Mouse (Mus musculus): ENCODE data around the gene Zfp280b. TPM values are rescaled to one million over a fixed set of nuclear protein-coding genes. Genes with fewer than 3 reads are reported as not detected.

Gene Zfp280b
- polyA plus RNA-seq, 1 experiment from 2014 or later: 28.8 TPM

DNA sequence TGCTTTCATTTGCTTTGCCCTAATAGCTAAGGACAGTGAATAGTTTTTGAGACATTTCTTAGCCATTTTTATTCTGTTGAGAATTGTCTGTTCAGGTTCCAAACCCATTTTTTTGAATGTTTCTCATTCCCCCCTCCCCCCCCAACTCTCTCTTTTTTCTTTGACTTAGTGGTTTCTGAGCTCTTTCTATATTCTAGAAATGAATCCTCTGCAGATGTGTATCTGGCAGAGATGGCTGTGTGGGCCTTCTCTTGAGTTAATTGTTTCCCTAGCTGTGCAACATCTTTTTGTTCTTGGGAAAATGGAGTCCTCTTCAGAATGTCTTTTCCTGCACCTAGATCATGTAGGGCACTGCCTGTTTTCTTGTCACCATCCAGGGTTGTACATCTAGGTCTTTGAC is 2.8 kb downstream of the Zfp280b start:
- Histone ChIP-seq H3K9ac (ENCODE audit: low read length) (no peak overlapping the region), H3K27me3 (ENCODE audit: control insufficient read depth, insufficient read depth, low read length) (no peaks in the 10 kb centered on the region), H3K27ac (ENCODE audit: low read depth, low read length) (no peak overlapping the region), H3K4me1 (ENCODE audit: control insufficient read depth, insufficient read depth, low read length) (peaks cover 5% of the 10 kb centered on the region), H3K4me3 (ENCODE audit: low read depth, low read length) (no peak overlapping the region), H3K9me3 (ENCODE audit: control insufficient read depth, low read length) (no peaks in the 10 kb centered on the region), H3K36me3 (ENCODE audit: control insufficient read depth, insufficient read depth, low read length) (peaks cover 18% of the 10 kb centered on the region), H3K4me2 (ENCODE audit: low read depth) (no peak overlapping the region)
- ATAC-seq (ENCODE audit: insufficient read depth, low FRiP score, low TSS enrichment): no peak
- DNase-seq (ENCODE audit: low spot score): no peak

DNA sequence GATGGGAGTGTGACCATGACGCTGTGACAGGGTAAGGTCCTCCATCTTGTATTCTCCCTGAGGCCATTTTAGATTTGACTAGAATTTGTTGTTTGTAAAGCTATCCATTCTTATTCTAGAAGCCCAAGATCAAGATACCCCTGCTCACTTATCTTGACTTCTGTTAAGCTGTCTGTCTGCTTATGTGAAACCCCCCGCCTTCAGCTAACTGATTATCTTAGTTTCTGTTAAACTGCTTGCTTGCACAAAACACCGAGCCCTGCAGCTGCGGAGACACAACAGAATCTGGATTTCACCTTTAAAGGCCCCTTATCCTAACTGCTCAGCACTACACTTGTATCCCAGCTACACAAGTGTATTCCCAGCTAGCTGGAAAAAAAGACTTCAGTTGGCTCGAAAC is 4.5 kb downstream of the Zfp280b start:
- Histone ChIP-seq H3K4me2 (ENCODE audit: low read depth) (no peak overlapping the region), H3K4me3 (ENCODE audit: low read depth, low read length) (no peak overlapping the region)

GRCm38 (mm10) chr10:76045343-76045742 is 12.9 kb downstream of the Zfp280b start:
- Histone ChIP-seq H3K27ac (ENCODE audit: low read depth, low read length) (no peak overlapping the region), H3K4me1 (ENCODE audit: control insufficient read depth, insufficient read depth, low read length) (no peaks in the 10 kb centered on the region), H3K9me3 (ENCODE audit: control insufficient read depth, low read length) (no peaks in the 10 kb centered on the region), H3K9ac (ENCODE audit: low read length) (no peak overlapping the region), H3K36me3 (ENCODE audit: control insufficient read depth, insufficient read depth, low read length) (peaks cover 4% of the 10 kb centered on the region), H3K4me3 (ENCODE audit: low read depth, low read length) (no peak overlapping the region), H3K4me2 (ENCODE audit: low read depth) (no peak overlapping the region), H3K27me3 (ENCODE audit: control insufficient read depth, insufficient read depth, low read length) (no peaks in the 10 kb centered on the region)
- no peak for DNase-seq (ENCODE audit: low spot score)
- ATAC-seq (ENCODE audit: insufficient read depth, low FRiP score, low TSS enrichment): no peak
- 46% methylated on average over 5 of the region's 5 CpGs for WGBS

More for the DNA sequence above, 4.5 kb downstream of the Zfp280b start:
- Histone ChIP-seq H3K27ac (ENCODE audit: low read depth, low read length) (no peak overlapping the region), H3K36me3 (ENCODE audit: control insufficient read depth, insufficient read depth, low read length) (peaks cover 22% of the 10 kb centered on the region), H3K9ac (ENCODE audit: low read length) (no peak overlapping the region), H3K9me3 (ENCODE audit: control insufficient read depth, low read length) (no peaks in the 10 kb centered on the region), H3K4me1 (ENCODE audit: control insufficient read depth, insufficient read depth, low read length) (peaks cover 5% of the 10 kb centered on the region), H3K27me3 (ENCODE audit: control insufficient read depth, insufficient read depth, low read length) (no peaks in the 10 kb centered on the region)
- WGBS: 97% methylated on average over 5 of the region's 5 CpGs
- ATAC-seq (ENCODE audit: insufficient read depth, low FRiP score, low TSS enrichment): no peak
- DNase-seq (ENCODE audit: low spot score): no peak

GRCm38 (mm10) chr10:76046754-76047153 is 14.3 kb downstream of the Zfp280b start:
- H3K27ac ChIP-seq (ENCODE audit: low read depth, low read length): no peak overlapping the region
- no peak overlapping the region for H3K4me2 ChIP-seq (ENCODE audit: low read depth)
- no peaks in the 10 kb centered on the region; the same call in 1 of the 2 replicates for H3K36me3 ChIP-seq (ENCODE audit: control insufficient read depth, insufficient read depth, low read length)
- ATAC-seq (ENCODE audit: insufficient read depth, low FRiP score, low TSS enrichment) (no peak), DNase-seq (ENCODE audit: low spot score) (no peak)
- no peaks in the 10 kb centered on the region for H3K4me1 ChIP-seq (ENCODE audit: control insufficient read depth, insufficient read depth, low read length)
- 59% methylated on average over 1 of the region's 1 CpGs for WGBS
- H3K9me3 ChIP-seq (ENCODE audit: control insufficient read depth, low read length): no peaks in the 10 kb centered on the region
- H3K27me3 ChIP-seq (ENCODE audit: control insufficient read depth, insufficient read depth, low read length): no peaks in the 10 kb centered on the region
- no peak overlapping the region for H3K9ac ChIP-seq (ENCODE audit: low read length)
- H3K4me3 ChIP-seq (ENCODE audit: low read depth, low read length): no peak overlapping the region

GRCm38 (mm10) chr10:76047182-76047869 is 14.9 kb downstream of the Zfp280b start:
- no peak overlapping the region for H3K27ac ChIP-seq (ENCODE audit: low read depth, low read length)
- no peak overlapping the region for H3K4me3 ChIP-seq (ENCODE audit: low read depth, low read length)
- ATAC-seq (ENCODE audit: insufficient read depth, low FRiP score, low TSS enrichment): no peak
- no peaks in the 10 kb centered on the region for H3K4me1 ChIP-seq (ENCODE audit: control insufficient read depth, insufficient read depth, low read length)
- H3K9ac ChIP-seq (ENCODE audit: low read length): no peak overlapping the region
- H3K4me2 ChIP-seq (ENCODE audit: low read depth): no peak overlapping the region
- no peaks in the 10 kb centered on the region for H3K9me3 ChIP-seq (ENCODE audit: control insufficient read depth, low read length)
- DNase-seq (ENCODE audit: low spot score): no peak
- no peaks in the 10 kb centered on the region; the same call in 1 of the 2 replicates for H3K36me3 ChIP-seq (ENCODE audit: control insufficient read depth, insufficient read depth, low read length)
- no peaks in the 10 kb centered on the region for H3K27me3 ChIP-seq (ENCODE audit: control insufficient read depth, insufficient read depth, low read length)
- WGBS: 58% methylated on average over 5 of the region's 5 CpGs

DNA sequence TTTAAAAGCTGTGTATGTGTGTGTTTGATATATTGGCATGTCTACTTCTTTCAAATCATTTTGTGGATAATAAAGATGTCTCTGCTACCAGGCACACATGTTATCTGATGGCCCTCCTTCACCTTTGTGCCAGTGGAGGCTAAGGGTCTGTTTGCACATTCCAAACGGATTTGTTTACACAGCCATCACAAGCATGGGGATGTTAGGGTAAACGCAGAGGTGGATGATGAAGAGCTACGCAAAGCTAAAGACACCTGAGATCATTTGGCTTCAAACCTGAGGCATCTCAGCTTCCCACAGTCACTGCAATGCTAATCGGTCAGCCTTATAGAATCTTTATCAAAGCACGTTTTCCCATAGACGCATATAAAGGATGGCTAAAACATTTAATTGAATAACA is 16.5 kb downstream of the Zfp280b start:
- no peak overlapping the region for H3K9ac ChIP-seq (ENCODE audit: low read length)
- H3K27me3 ChIP-seq (ENCODE audit: control insufficient read depth, insufficient read depth, low read length): no peaks in the 10 kb centered on the region
- no peak overlapping the region for H3K27ac ChIP-seq (ENCODE audit: low read depth, low read length)
- H3K4me1 ChIP-seq (ENCODE audit: control insufficient read depth, insufficient read depth, low read length): no peaks in the 10 kb centered on the region
- H3K36me3 ChIP-seq (ENCODE audit: control insufficient read depth, insufficient read depth, low read length): no peaks in the 10 kb centered on the region
- no peaks in the 10 kb centered on the region for H3K9me3 ChIP-seq (ENCODE audit: control insufficient read depth, low read length)
- no peak for DNase-seq (ENCODE audit: low spot score)
- no peak overlapping the region for H3K4me2 ChIP-seq (ENCODE audit: low read depth)
- 61% methylated on average over 6 of the region's 6 CpGs for WGBS
- no peak overlapping the region for H3K4me3 ChIP-seq (ENCODE audit: low read depth, low read length)
- no peak for ATAC-seq (ENCODE audit: insufficient read depth, low FRiP score, low TSS enrichment)

GRCm38 (mm10) chr10:76051860-76052259 is 19.4 kb downstream of the Zfp280b start:
- H3K9ac ChIP-seq (ENCODE audit: low read length): no peak overlapping the region
- no peak for DNase-seq (ENCODE audit: low spot score)
- H3K4me1 ChIP-seq (ENCODE audit: control insufficient read depth, insufficient read depth, low read length): no peaks in the 10 kb centered on the region
- no peaks in the 10 kb centered on the region for H3K36me3 ChIP-seq (ENCODE audit: control insufficient read depth, insufficient read depth, low read length)
- no peaks in the 10 kb centered on the region for H3K27me3 ChIP-seq (ENCODE audit: control insufficient read depth, insufficient read depth, low read length)
- H3K9me3 ChIP-seq (ENCODE audit: control insufficient read depth, low read length): no peaks in the 10 kb centered on the region
- H3K27ac ChIP-seq (ENCODE audit: low read depth, low read length): no peak overlapping the region
- 87% methylated on average over 11 of the region's 11 CpGs for WGBS
- no peak overlapping the region for H3K4me2 ChIP-seq (ENCODE audit: low read depth)
- ATAC-seq (ENCODE audit: insufficient read depth, low FRiP score, low TSS enrichment): no peak
- H3K4me3 ChIP-seq (ENCODE audit: low read depth, low read length): no peak overlapping the region

GRCm38 (mm10) chr10:76062439-76062838 is 30.0 kb downstream of the Zfp280b start:
- Histone ChIP-seq H3K9me3 (ENCODE audit: control insufficient read depth, low read length) (no peaks in the 10 kb centered on the region), H3K4me3 (ENCODE audit: low read depth, low read length) (no peak overlapping the region), H3K36me3 (ENCODE audit: control insufficient read depth, insufficient read depth, low read length) (no peaks in the 10 kb centered on the region), H3K27me3 (ENCODE audit: control insufficient read depth, insufficient read depth, low read length) (no peaks in the 10 kb centered on the region), H3K4me1 (ENCODE audit: control insufficient read depth, insufficient read depth, low read length) (no peaks in the 10 kb centered on the region), H3K9ac (ENCODE audit: low read length) (no peak overlapping the region), H3K4me2 (ENCODE audit: low read depth) (no peak overlapping the region), H3K27ac (ENCODE audit: low read depth, low read length) (no peak overlapping the region)
- DNase-seq (ENCODE audit: low spot score) (no peak), ATAC-seq (ENCODE audit: insufficient read depth, low FRiP score, low TSS enrichment) (no peak)
- 87% methylated on average over 5 of the region's 5 CpGs for WGBS

All from neural tube, embryonic 11.5 days (tissue).